Mouse (Mus musculus) lung, adult 2 months (tissue): ENCODE measurements around the gene Ccdc34. TPM values are rescaled to one million over a fixed set of nuclear protein-coding genes. Genes with fewer than 3 reads are reported as not detected.

Source experiments
- DNase-seq: peaks from one replicate; pipeline ENCODE4 v3.0.0; 2022
- H3K4me1 ChIP-seq: fragments of 200-500 bp; 2 replicates; pipeline ENCODE4 v1.6.1; 2011; ENCODE audit warnings: low read length; ENCODE audit not compliant: control insufficient read depth, insufficient read depth
- H3K4me3 ChIP-seq: fragments of 200-500 bp; replicated peaks from 2 replicates; pipeline ENCODE3; 2011; ENCODE audit warnings: low read depth, mild to moderate bottlenecking, control low read depth, low read length; ENCODE audit errors: extremely low read depth
- CTCF ChIP-seq: fragments of 200-500 bp; IDR thresholded peaks from 2 replicates; pipeline ENCODE4 v1.5.1; 2011; ENCODE audit warnings: mild to moderate bottlenecking, low read length, control low read depth; ENCODE audit not compliant: insufficient read depth
- POLR2A ChIP-seq: fragments of 200-500 bp; IDR thresholded peaks from 2 replicates; pipeline ENCODE4 v1.6.1; 2011; ENCODE audit warnings: low read depth, mild to moderate bottlenecking, control low read depth, low read length, borderline replicate concordance; ENCODE audit errors: extremely low read depth
- WGBS: fragments of 180-500 bp; shearing (Covaris S2); methylation state at CpG from one replicate; pipeline ENCODE4 v1.1.7; 2018; 5-methylcytosine and 5-hydroxymethylcytosine counted together
- polyA plus RNA-seq: library from polyadenylated mRNA; depleted of rRNA; stranded (reverse); fragments of >200 nt; gene quantifications from 2 replicates; pipeline ENCODE4 v1.2.3, GENCODE M21; 2012

The Ccdc34 gene
- polyA plus RNA-seq, 1 experiment = 3.9 TPM

DNA sequence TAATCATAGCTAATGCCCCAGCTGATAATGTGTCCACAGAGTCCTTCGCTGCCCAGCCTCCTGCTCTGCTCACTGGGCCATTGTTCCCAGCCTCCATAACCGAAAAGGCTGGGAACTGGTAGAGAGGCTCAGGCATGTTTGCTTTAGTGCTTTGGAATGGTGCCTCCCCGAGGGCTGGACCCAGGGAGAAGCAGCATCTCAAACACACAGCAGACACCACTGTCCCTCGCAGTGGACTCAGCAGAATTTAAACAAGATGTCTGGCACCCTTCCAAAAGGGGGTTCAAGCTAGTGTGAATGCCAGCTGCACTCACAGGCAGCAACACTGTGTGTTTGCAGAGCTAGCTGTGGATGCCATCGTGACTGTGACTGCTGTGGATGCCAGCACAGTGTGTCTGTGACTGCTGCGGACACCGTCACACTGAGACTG is 156.2 kb downstream of the Ccdc34 start:
- TF ChIP-seq CTCF (no peak), POLR2A (no peak)
- no peak overlapping the region for H3K4me3 ChIP-seq
- DNase-seq = no peak
- 47% methylated on average over 7 of the region's 7 CpGs for WGBS
- H3K4me1 ChIP-seq = no peaks in the 10 kb centered on the region

DNA sequence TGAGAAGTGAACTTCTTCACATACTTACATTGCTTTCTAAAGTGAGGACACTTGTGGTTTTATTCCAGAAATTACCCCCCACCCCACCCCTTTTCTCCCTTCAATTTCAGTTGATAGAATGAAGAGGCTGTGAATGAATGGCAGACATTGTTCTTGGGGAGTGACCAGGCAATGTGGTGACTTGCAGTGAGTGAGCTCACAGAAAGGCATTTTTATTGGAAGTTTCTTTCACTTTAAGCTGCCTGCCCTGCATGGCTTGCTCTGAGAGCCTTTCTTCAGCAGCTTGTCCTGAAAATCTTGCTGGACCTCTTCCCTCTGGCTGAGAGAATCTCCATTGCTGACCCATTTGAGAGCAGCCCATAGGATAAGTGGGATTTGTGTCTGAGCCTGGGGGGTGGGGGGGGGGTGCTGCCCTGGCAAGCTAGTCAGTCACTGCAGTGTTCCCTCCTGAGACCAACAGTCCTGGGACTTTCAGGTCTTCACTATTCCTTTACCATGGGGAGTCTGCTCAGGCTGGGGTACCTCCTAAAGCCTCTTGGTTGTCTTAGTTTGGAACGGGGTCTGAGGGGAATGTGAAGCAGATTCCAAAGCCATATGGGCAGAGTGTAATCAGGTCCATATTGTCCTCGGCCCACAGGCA is 159.3 kb downstream of the Ccdc34 start:
- H3K4me3 ChIP-seq = no peak overlapping the region
- no peaks in the 10 kb centered on the region for H3K4me1 ChIP-seq
- WGBS = 63% methylated on average over 2 of the region's 2 CpGs
- TF ChIP-seq POLR2A = no peak
- no peak for TF ChIP-seq CTCF
- no peak for DNase-seq

DNA sequence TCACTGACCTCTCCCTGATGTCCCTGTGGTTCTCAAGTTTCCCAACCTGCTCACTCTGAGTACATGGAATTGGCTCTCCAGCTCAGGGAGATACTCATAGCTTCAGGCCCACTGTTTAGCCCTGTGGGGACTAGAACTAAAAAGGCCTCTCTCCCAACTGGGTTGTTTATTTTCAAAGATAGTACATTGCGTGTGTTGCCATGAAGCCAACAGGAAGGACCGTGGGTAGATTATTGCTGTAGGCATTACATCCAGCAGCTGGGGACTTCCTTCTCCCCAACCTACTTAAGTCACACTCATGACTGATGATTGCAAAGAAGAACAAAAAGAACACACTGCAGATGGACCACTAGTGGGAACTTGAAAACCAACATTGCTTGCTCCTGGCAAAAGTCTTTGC is 159.8 kb downstream of the Ccdc34 start:
- Histone ChIP-seq H3K4me1 (no peaks in the 10 kb centered on the region), H3K4me3 (no peak overlapping the region)
- no peak for DNase-seq
- WGBS = 20% methylated on average over 2 of the region's 2 CpGs
- TF ChIP-seq POLR2A (no peak), CTCF (no peak)

DNA sequence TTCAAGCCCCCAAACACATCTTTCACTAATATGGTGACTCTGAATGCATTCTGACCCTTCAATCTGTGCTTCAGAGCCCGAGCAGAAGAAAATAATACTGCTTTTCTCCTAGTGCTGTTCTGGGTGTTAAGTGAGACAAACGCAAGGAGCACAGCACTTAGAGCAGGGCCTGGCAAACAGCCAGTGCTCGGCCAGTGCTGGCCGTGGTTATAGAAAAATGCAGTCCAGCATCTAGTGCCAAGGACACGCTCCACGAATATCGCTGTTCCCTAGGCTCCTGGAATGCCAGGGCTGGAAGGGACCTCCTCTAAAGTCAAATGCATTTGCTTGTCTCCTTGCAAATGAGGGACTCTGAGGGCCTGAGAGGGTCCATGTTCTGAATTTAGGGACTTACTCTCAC is 160.3 kb downstream of the Ccdc34 start:
- 36% methylated on average over 7 of the region's 7 CpGs for WGBS
- TF ChIP-seq CTCF (no peak), POLR2A (no peak)
- no peaks in the 10 kb centered on the region for H3K4me1 ChIP-seq
- H3K4me3 ChIP-seq = no peak overlapping the region
- DNase-seq = no peak

DNA sequence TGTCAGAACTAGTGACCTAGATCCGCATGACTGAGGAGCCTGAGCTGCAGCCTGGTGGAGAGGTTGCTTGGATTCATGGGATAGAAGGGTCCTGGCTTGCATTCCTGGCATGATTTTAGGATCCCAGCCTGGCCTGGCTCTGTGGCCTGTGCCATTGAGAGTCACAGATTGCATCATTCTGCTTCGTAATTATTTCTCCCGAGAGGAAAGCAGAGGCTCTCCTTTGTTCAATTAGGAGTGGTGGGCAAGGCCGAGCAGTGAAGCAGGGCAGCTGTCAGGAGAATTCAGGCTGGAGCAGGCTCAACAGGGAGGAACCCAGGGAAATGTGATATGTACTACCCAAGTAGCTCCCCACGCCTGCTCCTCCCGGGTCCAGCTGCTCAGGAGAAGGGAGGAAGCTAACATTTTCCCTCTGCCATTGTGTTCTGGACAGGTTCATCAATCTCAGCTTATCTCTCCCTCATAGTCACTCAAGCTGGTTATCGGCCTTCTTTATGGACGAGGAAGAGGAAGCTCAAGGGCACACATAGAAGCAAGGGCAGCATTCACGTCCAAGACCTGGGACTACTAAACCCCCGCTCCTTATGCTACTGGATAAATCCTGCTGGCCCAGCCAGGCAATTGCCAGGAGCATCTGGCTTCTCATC is 162.2 kb downstream of the Ccdc34 start:
- Histone ChIP-seq H3K4me1 (no peaks in the 10 kb centered on the region), H3K4me3 (no peak overlapping the region)
- 9% methylated on average over 10 of the region's 10 CpGs for WGBS
- no peak for TF ChIP-seq POLR2A
- TF ChIP-seq CTCF = no peak
- no peak for DNase-seq

DNA sequence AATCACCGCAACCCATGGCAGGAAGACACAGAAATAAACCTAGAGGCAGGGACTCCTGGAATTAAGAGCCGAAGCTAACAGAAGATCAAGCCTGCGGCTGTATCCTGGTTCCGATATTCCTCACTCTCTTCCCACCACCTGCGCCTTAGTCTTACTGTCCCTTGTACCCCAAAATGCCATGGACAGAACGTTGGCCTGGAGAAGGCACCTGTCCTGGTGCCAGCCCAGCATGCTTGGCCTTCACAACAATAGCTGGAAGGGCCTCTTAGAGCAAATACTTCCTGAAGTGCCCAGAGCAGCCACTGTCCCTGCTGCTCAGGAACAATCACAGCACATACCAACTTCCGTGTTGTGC is 162.7 kb downstream of the Ccdc34 start:
- TF ChIP-seq CTCF (no peak), POLR2A (no peak)
- no peaks in the 10 kb centered on the region for H3K4me1 ChIP-seq
- H3K4me3 ChIP-seq = no peak overlapping the region
- 38% methylated on average over 7 of the region's 7 CpGs for WGBS
- no peak for DNase-seq

DNA sequence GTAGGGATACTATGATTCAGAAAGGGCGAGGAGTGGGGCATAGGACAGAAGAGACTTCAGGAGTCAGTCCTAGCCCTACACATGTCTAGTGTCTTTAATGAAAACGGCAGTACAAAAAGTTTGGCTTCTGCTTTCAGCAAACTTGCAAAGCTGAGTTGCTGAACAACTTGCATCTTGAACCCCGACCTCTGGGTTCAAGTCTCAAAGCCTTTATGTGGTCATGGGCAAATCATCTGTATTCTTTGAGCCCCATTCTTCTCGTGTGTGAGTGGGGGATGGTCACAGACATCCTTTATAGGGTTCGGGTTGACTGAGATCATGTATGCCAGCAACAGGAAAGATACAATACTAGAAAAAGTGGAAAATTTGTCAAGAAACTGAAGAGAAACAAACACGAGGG is 164.0 kb downstream of the Ccdc34 start:
- no peaks in the 10 kb centered on the region for H3K4me1 ChIP-seq
- TF ChIP-seq POLR2A (no peak), CTCF (no peak)
- no peak overlapping the region for H3K4me3 ChIP-seq
- DNase-seq = no peak
- 62% methylated on average over 6 of the region's 6 CpGs for WGBS

DNA sequence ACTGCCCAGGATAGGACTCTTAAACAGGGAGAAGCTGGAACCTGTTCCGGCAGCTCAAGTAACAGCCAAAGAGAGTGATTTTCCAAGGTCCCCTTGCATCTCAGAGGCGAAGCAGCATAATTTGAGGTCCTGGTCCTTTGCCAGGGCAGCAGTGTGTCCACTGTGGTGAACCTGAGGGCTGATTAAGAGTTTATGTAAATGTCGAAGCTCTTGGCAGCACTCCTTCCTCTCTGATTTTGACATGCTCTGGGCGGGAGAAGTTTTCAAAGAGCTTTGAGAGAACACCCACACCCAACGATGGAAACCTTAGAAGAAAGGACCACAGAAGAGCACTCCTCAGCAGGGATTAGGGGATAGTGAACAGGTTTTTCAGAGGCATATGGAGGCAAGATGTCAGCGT is 164.6 kb downstream of the Ccdc34 start:
- DNase-seq = no peak
- H3K4me1 ChIP-seq = no peaks in the 10 kb centered on the region
- H3K4me3 ChIP-seq = no peak overlapping the region
- TF ChIP-seq POLR2A (no peak), CTCF (no peak)
- 46% methylated on average over 6 of the region's 6 CpGs for WGBS

DNA sequence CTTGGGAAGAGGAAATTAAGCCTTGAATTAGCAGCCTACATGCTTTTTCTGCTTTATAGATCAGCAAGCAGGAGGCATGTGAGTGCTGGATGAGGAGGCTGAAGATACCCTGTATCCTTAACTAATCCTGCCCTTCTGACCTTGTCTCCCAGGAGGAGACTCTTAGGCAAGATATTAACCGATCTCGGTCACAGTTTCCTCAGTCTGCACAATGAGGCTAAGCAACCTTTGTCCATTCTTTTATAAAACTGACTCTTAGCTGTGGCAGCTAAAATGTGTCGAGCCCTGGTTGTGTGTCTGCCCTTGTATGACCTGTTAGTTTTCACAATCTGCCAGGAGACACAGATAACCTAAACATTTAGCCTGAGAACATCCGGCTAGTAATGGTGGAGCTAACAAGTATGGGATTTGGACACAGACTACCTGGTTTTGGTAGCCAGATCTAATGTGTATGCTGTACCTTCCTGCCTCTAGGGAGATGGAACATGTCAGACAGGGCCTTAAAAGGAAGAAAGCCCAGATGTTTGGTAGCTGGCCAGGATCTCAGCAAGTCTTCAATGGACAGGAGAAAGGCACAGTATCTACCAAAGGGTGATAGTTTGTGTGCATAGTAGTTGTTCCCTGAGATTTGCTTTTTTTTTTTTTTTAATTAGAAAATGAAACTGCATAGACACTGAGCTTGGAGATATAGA is 165.3 kb downstream of the Ccdc34 start:
- TF ChIP-seq CTCF = no peak
- no peak overlapping the region for H3K4me3 ChIP-seq
- DNase-seq = no peak
- 66% methylated on average over 4 of the region's 4 CpGs for WGBS
- no peaks in the 10 kb centered on the region for H3K4me1 ChIP-seq

DNA sequence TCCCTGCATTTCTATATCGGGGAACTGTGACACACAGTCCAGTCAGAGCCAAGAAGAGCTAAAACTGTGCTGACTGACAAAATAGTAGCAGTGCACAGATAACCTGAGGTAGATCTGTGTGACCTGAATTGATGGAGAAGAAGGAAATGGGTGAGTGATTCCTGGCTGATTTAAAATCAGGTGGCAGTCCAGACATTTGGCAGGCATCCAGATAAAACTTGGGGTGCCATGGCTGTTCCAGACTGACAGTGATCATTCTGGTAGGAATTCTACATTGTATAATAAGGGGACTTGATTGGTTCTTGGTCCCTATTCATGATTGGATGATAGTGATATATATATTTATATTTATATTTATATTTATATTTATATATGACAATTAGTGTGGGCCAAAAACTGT is 166.5 kb downstream of the Ccdc34 start:
- 90% methylated on average over 1 of the region's 1 CpGs for WGBS
- DNase-seq = no peak
- TF ChIP-seq CTCF (no peak), POLR2A (no peak)
- Histone ChIP-seq H3K4me3 (no peak overlapping the region), H3K4me1 (no peaks in the 10 kb centered on the region)
